Mouse (Mus musculus) hindbrain, embryonic 11.5 days (tissue): ENCODE data around the gene Palm2. TPM values are rescaled to one million over a fixed set of nuclear protein-coding genes. Genes with fewer than 3 reads are reported as not detected.
A peak's percentile ranks its signal among the peaks of the same experiment; 100 is the strongest.

Experiments
- ATAC-seq: fragments of 200-750 bp; cut with Nextera tagmentation; 2 replicates; pipeline ENCODE4 v1.8.0; 2017; ENCODE audit warnings: mild to moderate bottlenecking, moderate TSS enrichment, moderate library complexity; ENCODE audit not compliant: low FRiP score
- DNase-seq: peaks from one replicate; pipeline ENCODE4 v3.0.0-alpha.2; 2015; ENCODE audit warnings: low spot score
- H3K27ac ChIP-seq: fragments of 300-500 bp; sonication (generic); 2 replicates; pipeline ENCODE4 v1.5.1; 2014; ENCODE audit warnings: mild to moderate bottlenecking, low read depth, low read length
- H3K27me3 ChIP-seq: fragments of 300-500 bp; sonication (generic); 2 replicates; pipeline ENCODE4 v1.6.1; 2014; ENCODE audit warnings: mild to moderate bottlenecking, low read length, moderate library complexity, mixed read lengths; ENCODE audit not compliant: control insufficient read depth, insufficient read depth
- H3K36me3 ChIP-seq: fragments of 300-500 bp; sonication (generic); 2 replicates; pipeline ENCODE4 v1.6.1; 2014; ENCODE audit warnings: mild to moderate bottlenecking, low read length, moderate library complexity, mixed read lengths; ENCODE audit not compliant: control insufficient read depth, insufficient read depth
- H3K4me1 ChIP-seq: fragments of 300-500 bp; sonication (generic); replicated peaks from 2 replicates; pipeline ENCODE4 v1.6.1; 2014; ENCODE audit warnings: low read length, mixed read lengths; ENCODE audit not compliant: control insufficient read depth, insufficient read depth
- H3K4me2 ChIP-seq: fragments of 300-500 bp; sonication (generic); replicated peaks from 2 replicates; pipeline ENCODE4 v1.6.1; 2014; ENCODE audit warnings: mild to moderate bottlenecking, low read depth, low read length
- H3K4me3 ChIP-seq: fragments of 300-500 bp; sonication (generic); 2 replicates; pipeline ENCODE4 v1.5.1; 2014; ENCODE audit warnings: low read depth, low read length
- H3K9ac ChIP-seq: fragments of 300-500 bp; sonication (generic); 2 replicates; pipeline ENCODE4 v1.6.1; 2014; ENCODE audit warnings: low read depth, low read length
- H3K9me3 ChIP-seq: fragments of 300-500 bp; sonication (generic); 2 replicates; pipeline ENCODE4 v1.6.1; 2016; ENCODE audit warnings: low read length; ENCODE audit not compliant: control insufficient read depth
- WGBS: fragments of 180-500 bp; shearing (Covaris S2); extraction: QIAGEN DNeasy Blood & Tissue Kit; methylation state at CpG from one replicate; pipeline ENCODE4 v1.1.7; 2014; 5-methylcytosine and 5-hydroxymethylcytosine counted together
- polyA plus RNA-seq: library from polyadenylated mRNA; unstranded; fragments of >200 nt; fragmentation: Nextera tagmentation; extraction: Ambion mirVana; gene quantifications from 2 replicates; pipeline ENCODE4 v1.2.1, GENCODE M21; 2014

Palm2 gene
- polyA plus RNA-seq, 1 experiment from 2014 or later, result 3.6 TPM

DNA sequence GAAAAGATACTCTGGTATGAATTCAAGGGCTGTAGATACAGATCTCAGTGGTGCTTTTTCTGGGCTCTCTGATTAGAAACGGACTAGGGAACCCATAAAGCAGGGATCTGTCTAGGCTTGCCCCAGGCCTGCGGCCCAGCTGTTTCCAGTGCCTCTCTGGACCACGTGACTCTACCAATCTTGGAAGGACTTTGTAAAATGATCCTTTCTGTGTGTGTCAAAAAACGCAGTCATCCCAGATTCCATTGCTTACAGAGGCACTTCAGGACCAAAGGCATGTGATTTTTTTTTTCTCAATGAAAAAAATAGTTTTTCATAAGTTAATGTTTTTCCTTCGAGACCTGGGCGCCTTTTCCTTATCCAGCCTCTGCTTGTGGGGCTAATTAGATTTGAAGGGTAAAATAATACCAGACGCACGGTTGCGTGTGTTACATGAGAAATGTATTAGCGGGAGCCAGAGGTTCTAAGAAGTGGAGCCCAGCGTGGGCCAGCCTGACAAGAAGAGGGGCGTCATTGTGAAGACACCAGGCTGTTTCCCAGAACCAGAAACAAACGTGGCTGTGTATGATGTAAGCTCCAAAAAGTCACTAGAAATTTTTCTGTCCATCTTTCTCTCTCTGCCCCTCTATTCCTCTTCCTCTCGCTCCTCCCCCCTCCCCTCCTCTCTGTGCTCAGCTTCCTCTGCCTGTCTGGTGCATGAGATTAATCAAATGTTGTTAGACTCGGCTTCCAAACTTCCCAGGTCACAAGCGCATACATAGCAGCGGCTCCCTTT is 177.4 kb downstream of the Palm2 start:
- 0 out of 2 replicates have a peak, but pooled peaks cover 2% of the 10 kb centered on the region for H3K4me1 ChIP-seq
- no peak overlapping the region for H3K4me2 ChIP-seq
- H3K9ac ChIP-seq, result no peak overlapping the region
- DNase-seq (peak; percentile 39), ATAC-seq (no peak)
- H3K27ac ChIP-seq, result peak overlapping the region; percentile 36; the same call in 1 of the 2 replicates
- H3K4me3 ChIP-seq, result no peak overlapping the region
- no peaks in the 10 kb centered on the region for H3K36me3 ChIP-seq
- no peaks in the 10 kb centered on the region for H3K27me3 ChIP-seq
- no peaks in the 10 kb centered on the region for H3K9me3 ChIP-seq
- WGBS, result 49% methylated on average over 17 of the region's 17 CpGs

DNA sequence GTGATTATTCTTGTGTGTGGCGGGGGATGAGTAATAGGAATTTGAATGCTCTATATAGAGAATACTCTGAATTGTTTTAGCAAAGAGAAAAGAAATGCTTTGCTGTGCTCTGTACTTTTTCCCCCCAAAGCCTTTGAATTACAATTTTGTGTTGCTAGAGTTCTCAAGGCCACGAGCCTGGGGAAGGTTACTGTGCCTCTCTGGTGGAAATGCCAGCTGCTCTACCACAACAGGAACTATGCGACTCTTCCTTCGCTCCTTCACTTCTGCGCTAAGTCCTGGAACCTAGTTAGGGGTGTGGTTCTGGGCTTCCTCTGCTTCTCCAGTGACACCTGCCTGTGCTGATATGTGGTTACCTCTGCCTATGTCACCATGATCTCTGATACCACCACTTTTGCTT is 178.7 kb downstream of the Palm2 start:
- ATAC-seq, result no peak
- WGBS, result 90% methylated on average over 5 of the region's 5 CpGs
- no peaks in the 10 kb centered on the region for H3K36me3 ChIP-seq
- no peak for DNase-seq
- no peak overlapping the region for H3K4me2 ChIP-seq
- no peak overlapping the region for H3K9ac ChIP-seq
- H3K27ac ChIP-seq, result no peak overlapping the region
- no peak overlapping the region for H3K4me3 ChIP-seq
- no peaks in the 10 kb centered on the region for H3K9me3 ChIP-seq
- 0 out of 2 replicates have a peak, but pooled peaks cover 2% of the 10 kb centered on the region for H3K4me1 ChIP-seq
- no peaks in the 10 kb centered on the region for H3K27me3 ChIP-seq

DNA sequence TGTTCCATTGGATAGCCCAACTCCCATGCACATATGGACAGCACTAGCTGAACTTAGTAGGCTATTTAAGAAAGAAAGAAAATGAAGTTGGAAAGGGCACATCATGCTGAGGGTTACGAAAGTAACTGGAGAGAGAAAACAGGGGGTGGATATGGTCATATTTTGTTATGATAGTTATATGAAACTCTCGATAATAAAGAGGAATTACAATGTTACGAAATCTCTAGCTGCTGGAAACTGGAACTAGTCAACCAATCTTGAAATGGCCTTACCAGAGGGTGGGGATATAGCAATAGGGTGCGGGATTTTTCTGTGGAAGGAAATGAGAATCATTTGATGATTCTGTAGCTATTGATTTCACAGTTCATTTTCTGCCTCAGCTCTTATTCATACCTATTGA is 180.6 kb downstream of the Palm2 start:
- Histone ChIP-seq H3K4me3 (no peak overlapping the region), H3K4me1 (0 out of 2 replicates have a peak, but pooled peaks cover 2% of the 10 kb centered on the region), H3K9me3 (no peaks in the 10 kb centered on the region), H3K9ac (no peak overlapping the region), H3K27me3 (no peaks in the 10 kb centered on the region), H3K27ac (no peak overlapping the region), H3K4me2 (no peak overlapping the region), H3K36me3 (no peaks in the 10 kb centered on the region)
- 92% methylated on average over 4 of the region's 4 CpGs for WGBS
- DNase-seq, result no peak
- no peak for ATAC-seq

DNA sequence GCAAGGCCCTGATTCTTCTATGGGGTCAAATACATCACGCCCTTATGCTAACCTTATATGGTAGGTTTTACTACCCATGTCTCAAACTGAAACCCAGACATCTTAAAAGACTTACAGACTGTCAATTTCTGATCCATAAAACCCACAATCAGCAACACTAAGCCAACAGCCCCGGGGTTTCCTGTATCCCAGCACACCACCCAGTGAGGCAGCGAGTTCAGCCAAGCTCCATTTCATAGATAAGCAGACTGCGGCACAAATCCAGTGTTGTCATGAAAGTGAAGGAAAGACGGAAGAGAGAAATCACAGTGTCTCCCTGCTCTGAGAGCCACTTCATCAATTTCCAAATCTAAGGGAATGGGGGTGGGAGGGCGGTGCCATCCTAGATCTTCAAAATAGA is 184.7 kb downstream of the Palm2 start:
- no peaks in the 10 kb centered on the region for H3K9me3 ChIP-seq
- H3K27ac ChIP-seq, result no peak overlapping the region
- DNase-seq (no peak), ATAC-seq (no peak)
- H3K4me1 ChIP-seq, result no peaks in the 10 kb centered on the region
- H3K27me3 ChIP-seq, result no peaks in the 10 kb centered on the region
- H3K4me3 ChIP-seq, result no peak overlapping the region
- no peak overlapping the region for H3K9ac ChIP-seq
- H3K36me3 ChIP-seq, result no peaks in the 10 kb centered on the region
- no peak overlapping the region for H3K4me2 ChIP-seq
- 83% methylated on average over 6 of the region's 6 CpGs for whole genome bisulfite sequencing

DNA sequence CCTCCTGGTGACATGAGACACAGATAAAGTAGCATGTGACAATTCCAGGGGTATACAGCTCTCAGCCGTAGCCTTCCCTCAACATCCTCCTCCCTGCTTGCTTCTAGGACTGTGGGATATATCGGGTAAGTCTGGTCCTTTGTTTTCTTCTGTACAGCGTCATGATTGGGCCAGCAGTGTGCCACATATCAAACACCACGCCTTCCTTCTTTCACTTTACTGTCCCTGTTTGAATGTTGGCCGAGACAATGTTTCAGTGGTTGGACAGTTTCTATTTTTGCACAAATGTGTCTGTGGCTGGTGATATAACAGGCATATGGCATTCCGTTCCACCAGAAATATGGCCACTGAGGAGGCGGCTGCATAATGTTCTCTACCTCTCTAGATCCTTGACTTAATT is 188.8 kb downstream of the Palm2 start:
- Histone ChIP-seq H3K9ac (no peak overlapping the region), H3K4me3 (no peak overlapping the region), H3K4me1 (no peaks in the 10 kb centered on the region), H3K4me2 (no peak overlapping the region), H3K27me3 (no peaks in the 10 kb centered on the region), H3K9me3 (no peaks in the 10 kb centered on the region), H3K36me3 (no peaks in the 10 kb centered on the region), H3K27ac (no peak overlapping the region)
- no peak for DNase-seq
- WGBS, result 93% methylated on average over 7 of the region's 7 CpGs
- ATAC-seq, result no peak

DNA sequence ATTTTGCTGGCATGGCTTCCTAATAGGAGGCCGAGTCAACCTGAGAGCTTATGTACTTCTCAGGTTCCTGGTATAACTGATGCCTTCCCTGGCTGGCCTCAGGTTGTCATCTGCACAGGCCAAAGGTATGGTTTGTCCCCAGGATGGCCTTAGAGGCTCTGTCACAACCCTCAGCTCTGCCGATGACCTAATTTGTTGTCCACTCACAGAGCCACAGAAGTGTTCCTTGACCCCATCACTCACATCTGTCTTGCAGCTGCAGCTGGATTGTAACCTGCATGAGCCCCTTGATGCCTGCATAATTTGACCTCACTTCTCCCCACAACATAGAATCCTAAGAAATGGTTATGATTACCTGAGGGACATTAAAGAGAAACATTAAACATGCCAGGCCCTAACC is 190.8 kb downstream of the Palm2 start:
- no peak overlapping the region for H3K4me2 ChIP-seq
- no peak overlapping the region for H3K27ac ChIP-seq
- no peak overlapping the region for H3K4me3 ChIP-seq
- DNase-seq (no peak), ATAC-seq (no peak)
- no peaks in the 10 kb centered on the region for H3K27me3 ChIP-seq
- no peaks in the 10 kb centered on the region for H3K36me3 ChIP-seq
- H3K9ac ChIP-seq, result no peak overlapping the region
- no peaks in the 10 kb centered on the region for H3K4me1 ChIP-seq
- 89% methylated on average over 2 of the region's 2 CpGs for WGBS
- H3K9me3 ChIP-seq, result no peaks in the 10 kb centered on the region

DNA sequence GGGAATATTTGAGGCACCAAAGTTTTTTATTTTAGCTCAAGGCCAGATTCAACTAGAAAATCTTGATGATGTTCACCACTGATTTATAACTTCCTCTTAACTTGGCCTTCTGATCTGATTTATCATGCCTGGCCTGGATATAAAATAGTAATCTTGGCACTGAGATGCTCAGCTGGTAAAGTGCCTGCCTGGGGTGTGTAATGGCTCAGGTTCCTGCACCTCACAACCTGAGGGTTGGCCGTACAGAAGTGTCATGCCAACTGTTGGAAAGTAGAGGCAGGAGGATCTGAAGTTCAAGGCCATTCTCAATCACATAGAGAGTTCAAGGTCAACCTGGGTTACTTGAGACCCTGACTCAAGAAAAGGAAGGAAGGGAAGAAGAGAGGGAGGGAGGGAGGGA is 191.3 kb downstream of the Palm2 start:
- no peaks in the 10 kb centered on the region for H3K9me3 ChIP-seq
- H3K4me2 ChIP-seq, result no peak overlapping the region
- DNase-seq, result no peak
- no peaks in the 10 kb centered on the region for H3K27me3 ChIP-seq
- H3K9ac ChIP-seq, result no peak overlapping the region
- no peak for ATAC-seq
- no peaks in the 10 kb centered on the region for H3K36me3 ChIP-seq
- 87% methylated on average over 1 of the region's 1 CpGs for WGBS
- no peak overlapping the region for H3K27ac ChIP-seq
- H3K4me1 ChIP-seq, result no peaks in the 10 kb centered on the region
- H3K4me3 ChIP-seq, result no peak overlapping the region

DNA sequence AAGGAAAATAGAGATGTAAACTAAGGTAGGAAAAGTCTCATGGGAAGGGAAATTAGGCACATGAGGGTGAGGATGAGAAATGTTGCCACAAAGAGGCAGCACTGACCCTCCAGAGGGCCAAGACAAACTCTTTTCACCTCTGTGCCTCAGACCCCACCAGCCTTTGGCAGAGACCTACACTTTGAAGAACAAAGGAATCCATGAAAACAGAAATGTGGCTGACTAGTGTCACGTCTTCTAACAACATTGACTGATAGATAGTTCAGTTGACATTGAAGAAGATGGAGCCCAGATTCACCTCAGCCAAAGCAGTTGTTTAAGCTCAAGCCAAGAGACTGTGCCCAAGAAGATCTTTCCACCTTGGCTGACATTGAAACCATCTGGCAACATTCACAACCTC is 191.7 kb downstream of the Palm2 start:
- Histone ChIP-seq H3K36me3 (no peaks in the 10 kb centered on the region), H3K4me2 (no peak overlapping the region), H3K4me1 (no peaks in the 10 kb centered on the region), H3K27ac (no peak overlapping the region), H3K4me3 (no peak overlapping the region), H3K9me3 (no peaks in the 10 kb centered on the region), H3K27me3 (no peaks in the 10 kb centered on the region), H3K9ac (no peak overlapping the region)
- ATAC-seq, result no peak
- WGBS, result 65% methylated on average over 1 of the region's 1 CpGs
- DNase-seq, result no peak

DNA sequence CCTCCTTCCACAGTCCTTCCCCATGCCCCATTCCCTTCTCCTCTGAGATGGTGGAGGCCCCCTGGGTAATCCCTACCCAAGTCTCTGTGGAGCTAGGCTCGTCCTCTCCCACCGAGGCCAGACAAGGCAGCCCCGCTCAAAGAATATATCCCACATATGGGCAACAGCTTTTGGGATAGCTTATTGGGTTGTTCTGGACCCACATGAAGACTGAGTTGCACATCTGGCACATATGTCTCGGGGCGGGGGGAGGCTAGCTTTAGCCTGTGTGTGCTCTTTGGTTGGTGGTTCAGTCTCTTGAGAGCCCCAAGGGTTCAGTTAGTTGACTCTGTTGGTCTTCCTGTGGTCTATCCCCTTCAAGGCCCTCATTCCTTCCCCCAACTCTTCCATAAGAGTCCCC is 192.9 kb downstream of the Palm2 start:
- Histone ChIP-seq H3K4me3 (no peak overlapping the region), H3K27ac (no peak overlapping the region), H3K4me2 (no peak overlapping the region), H3K36me3 (no peaks in the 10 kb centered on the region), H3K9ac (no peak overlapping the region), H3K27me3 (no peaks in the 10 kb centered on the region), H3K9me3 (no peaks in the 10 kb centered on the region), H3K4me1 (no peaks in the 10 kb centered on the region)
- DNase-seq (no peak), ATAC-seq (no peak)
- WGBS, result 92% methylated on average over 5 of the region's 5 CpGs
